Mouse (Mus musculus) bone marrow macrophage, adult 2 months (primary cell): Measurements from ENCODE around the gene Mark4.

ENCODE experiments used
- CTCF ChIP-seq: IDR thresholded peaks from 2 replicates; pipeline ENCODE4 v1.5.1; 2012; ENCODE audit warnings: low read depth, mild to moderate bottlenecking, low read length, moderate library complexity
- POLR2A ChIP-seq: IDR thresholded peaks from 2 replicates; pipeline ENCODE4 v1.6.1; 2012; ENCODE audit warnings: mild to moderate bottlenecking, low read depth, low read length, borderline replicate concordance

- TF ChIP-seq POLR2A = no peak
- no peak for TF ChIP-seq CTCF
Observed at GRCm38 (mm10) chr7:19460500-19460899, 1.9 kb upstream of the Mark4 start.
